Mouse (Mus musculus) kidney, embryonic 16.5 days (tissue): ENCODE data around the gene Rpl13a. TPM values are rescaled to one million over a fixed set of nuclear protein-coding genes. Genes with fewer than 3 reads are reported as not detected.
"Not testable (repeated sequence)": the region's sequence is repeated elsewhere in the genome, so short reads cannot be mapped to it uniquely, and the experiment has no call there.

ENCODE experiments used
- ATAC-seq: fragments of 200-750 bp; cut with Nextera tagmentation; 2 replicates; pipeline ENCODE4 v1.8.0; 2017; ENCODE audit warnings: moderate TSS enrichment; ENCODE audit not compliant: low FRiP score, low TSS enrichment
- H3K27ac ChIP-seq: fragments of 300-500 bp; sonication (generic); 2 replicates; pipeline ENCODE4 v1.5.1; 2014; ENCODE audit warnings: low read length
- H3K27me3 ChIP-seq: fragments of 300-500 bp; sonication (generic); 2 replicates; pipeline ENCODE4 v1.6.1; 2014; ENCODE audit warnings: low read length, control low read depth, mixed read lengths; ENCODE audit not compliant: insufficient read depth
- H3K36me3 ChIP-seq: fragments of 300-500 bp; sonication (generic); 2 replicates; pipeline ENCODE4 v1.6.1; 2014; ENCODE audit warnings: low read length, control low read depth, mixed read lengths; ENCODE audit not compliant: insufficient read depth
- H3K4me1 ChIP-seq: fragments of 300-500 bp; sonication (generic); 2 replicates; pipeline ENCODE4 v1.6.1; 2014; ENCODE audit warnings: low read length, control low read depth, mixed read lengths; ENCODE audit not compliant: insufficient read depth
- H3K4me2 ChIP-seq: fragments of 300-500 bp; sonication (generic); replicated peaks from 2 replicates; pipeline ENCODE4 v1.6.1; 2014; ENCODE audit warnings: low read depth, low read length
- H3K4me3 ChIP-seq: fragments of 300-500 bp; sonication (generic); 2 replicates; pipeline ENCODE4 v1.5.1; 2014; ENCODE audit warnings: mild to moderate bottlenecking, low read length
- H3K9ac ChIP-seq: fragments of 300-500 bp; sonication (generic); replicated peaks from 2 replicates; pipeline ENCODE4 v1.6.1; 2014; ENCODE audit warnings: low read length
- H3K9me3 ChIP-seq: fragments of 300-500 bp; sonication (generic); 2 replicates; pipeline ENCODE4 v1.6.1; 2016; ENCODE audit warnings: low read length, control low read depth
- WGBS: fragments of 180-500 bp; shearing (Covaris S2); extraction: QIAGEN DNeasy Blood & Tissue Kit; methylation state at CpG from one replicate; pipeline ENCODE4 v1.1.7; 2014; 5-methylcytosine and 5-hydroxymethylcytosine counted together
- polyA plus RNA-seq: library from polyadenylated mRNA; unstranded; fragments of >200 nt; fragmentation: Nextera tagmentation; extraction: Ambion mirVana; gene quantifications from 2 replicates; pipeline ENCODE4 v1.2.1, GENCODE M21; 2015

The Rpl13a gene
- polyA plus RNA-seq, 1 experiment from 2014 or later, result 1,083 TPM

DNA sequence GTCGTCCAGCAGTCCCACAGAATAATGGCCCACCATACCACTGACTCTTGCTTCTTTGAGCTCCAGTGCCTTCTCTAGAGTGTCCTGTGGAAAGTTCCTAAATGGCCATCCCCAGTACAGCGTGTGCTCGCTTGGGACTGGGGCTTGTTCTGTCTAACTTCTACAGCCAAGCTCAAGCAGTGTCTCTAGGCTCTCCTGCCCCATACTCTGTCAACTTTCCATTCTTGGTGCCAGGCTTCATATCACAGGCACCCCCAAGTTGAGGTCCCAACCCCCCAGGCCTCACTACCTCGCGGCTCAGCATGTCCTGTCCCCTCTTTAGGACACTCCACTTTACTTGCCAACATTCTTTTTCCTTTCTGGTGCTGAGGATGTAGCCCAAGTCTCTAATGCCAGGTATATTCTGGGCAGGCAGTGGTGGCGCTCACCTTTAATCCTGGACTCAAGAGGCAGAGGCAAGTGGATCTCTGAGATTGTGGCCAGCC, 31.8 kb upstream of the Rpl13a start:
- H3K36me3 ChIP-seq, result peaks cover 22% of the 10 kb centered on the region
- peaks cover 9% of the 10 kb centered on the region for H3K4me1 ChIP-seq
- no peaks in the 10 kb centered on the region for H3K9me3 ChIP-seq
- 93% methylated on average over 6 of the region's 6 CpGs for WGBS
- no peak overlapping the region for H3K4me3 ChIP-seq
- H3K27ac ChIP-seq, result no peak overlapping the region
- peaks cover 27% of the 10 kb centered on the region for H3K27me3 ChIP-seq
- ATAC-seq, result no peak
- H3K4me2 ChIP-seq, result no peak overlapping the region
- no peak overlapping the region for H3K9ac ChIP-seq

DNA sequence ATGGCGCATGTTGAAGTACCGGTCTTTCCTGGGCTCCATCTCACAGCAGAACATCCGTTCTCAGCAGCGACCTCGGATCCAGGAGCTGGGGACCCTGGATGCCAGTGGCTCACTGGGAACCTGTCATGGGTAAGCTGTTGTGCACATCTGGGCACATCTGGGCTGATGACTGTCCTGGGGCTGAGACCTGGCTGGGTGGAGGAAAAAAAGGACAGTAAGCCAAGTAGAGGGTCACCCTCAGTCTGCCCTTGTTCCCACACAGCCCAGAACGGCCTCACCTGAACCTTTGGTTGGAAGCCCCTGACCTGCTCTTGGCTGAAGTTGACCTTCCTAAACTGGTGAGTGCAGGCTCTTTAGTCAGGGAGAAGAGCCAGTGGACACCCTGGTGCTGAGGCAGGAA, 30.4 kb upstream of the Rpl13a start:
- Histone ChIP-seq H3K9me3 (no peaks in the 10 kb centered on the region), H3K27ac (no peak overlapping the region), H3K36me3 (peaks cover 22% of the 10 kb centered on the region), H3K4me2 (no peak overlapping the region), H3K27me3 (peaks cover 14% of the 10 kb centered on the region), H3K9ac (no peak overlapping the region), H3K4me3 (no peak overlapping the region), H3K4me1 (peaks cover 6% of the 10 kb centered on the region)
- 91% methylated on average over 6 of the region's 6 CpGs for WGBS
- ATAC-seq, result no peak

- Histone ChIP-seq H3K27ac (no peak overlapping the region), H3K9me3 (no peaks in the 10 kb centered on the region), H3K4me3 (no peak overlapping the region), H3K4me2 (no peak overlapping the region), H3K27me3 (no peaks in the 10 kb centered on the region), H3K9ac (no peak overlapping the region), H3K36me3 (peaks cover 22% of the 10 kb centered on the region), H3K4me1 (peaks cover 9% of the 10 kb centered on the region)
- ATAC-seq, result no peak
- 83% methylated on average over 14 of the region's 14 CpGs for WGBS
These were observed 28.9 kb upstream of the Rpl13a start for GRCm38 (mm10) chr7:45157459-45157858.

GRCm38 (mm10) chr7:45156206-45156605, 27.6 kb upstream of the Rpl13a start:
- Histone ChIP-seq H3K9me3 (no peaks in the 10 kb centered on the region), H3K27me3 (no peaks in the 10 kb centered on the region), H3K9ac (no peak overlapping the region), H3K27ac (no peak overlapping the region), H3K4me1 (peaks cover 15% of the 10 kb centered on the region), H3K36me3 (peaks cover 22% of the 10 kb centered on the region), H3K4me2 (no peak overlapping the region), H3K4me3 (no peak overlapping the region)
- 94% methylated on average over 15 of the region's 15 CpGs for WGBS
- ATAC-seq, result no peak

DNA sequence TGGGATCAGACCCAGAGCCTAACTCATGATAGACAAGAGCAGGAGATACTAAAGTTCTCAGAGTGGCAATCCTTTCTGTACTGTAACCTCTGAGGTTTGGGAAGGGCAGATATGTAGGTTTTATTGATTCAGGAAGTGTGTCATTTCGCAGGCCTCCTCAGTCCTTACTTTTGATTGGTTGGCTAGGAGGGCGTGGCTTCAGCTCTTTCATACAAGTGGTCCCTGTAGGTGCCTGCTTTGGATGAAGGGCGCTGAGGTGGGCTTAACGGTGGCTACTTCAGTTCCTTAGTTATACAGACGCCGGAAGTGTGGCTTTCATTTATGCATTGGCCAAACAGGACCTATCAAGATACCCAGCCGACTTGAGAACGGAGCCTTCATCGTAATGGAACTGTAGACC, 27.0 kb upstream of the Rpl13a start:
- peaks cover 22% of the 10 kb centered on the region for H3K4me1 ChIP-seq
- no peak overlapping the region for H3K4me3 ChIP-seq
- H3K27ac ChIP-seq, result no peak overlapping the region
- H3K9ac ChIP-seq, result no peak overlapping the region
- peaks cover 20% of the 10 kb centered on the region for H3K36me3 ChIP-seq
- H3K27me3 ChIP-seq, result no peaks in the 10 kb centered on the region
- H3K9me3 ChIP-seq, result no peaks in the 10 kb centered on the region
- no peak for ATAC-seq
- 86% methylated on average over 9 of the region's 9 CpGs for WGBS
- H3K4me2 ChIP-seq, result no peak overlapping the region

- Histone ChIP-seq H3K4me2 (peak overlapping the region; percentile 68), H3K9ac (peak overlapping the region; percentile 95)
- no peak for ATAC-seq
These were observed 26.5 kb upstream of the Rpl13a start for GRCm38 (mm10) chr7:45154993-45155514.

GRCm38 (mm10) chr7:45154096-45154992, 25.8 kb upstream of the Rpl13a start, which contains the start of the genes Pih1d1 and Aldh16a1:
Gene Pih1d1, plus strand, starts transcription at chr7:45154303.
Gene Aldh16a1, minus strand, starts transcription at chr7:45154584.
- Histone ChIP-seq H3K27ac (peak within 1 kb of the TSS; percentile 98), H3K36me3 (peaks cover 9% of the 10 kb centered on the region; the same call in 1 of the 2 replicates), H3K4me1 (peaks cover 30% of the 10 kb centered on the region), H3K9ac (peak within 1 kb of the TSS; percentile 95), H3K4me3 (peak within 1 kb of the TSS; percentile 77), H3K4me2 (peak within 1 kb of the TSS; percentile 68), H3K27me3 (no peaks in the 10 kb centered on the region), H3K9me3 (no peaks in the 10 kb centered on the region)
- peak; percentile 94 for ATAC-seq
- 3% methylated on average over 69 of the region's 69 CpGs for WGBS

More at GRCm38 (mm10) chr7:45154993-45155514, 26.5 kb upstream of the Rpl13a start:
- Histone ChIP-seq H3K27ac (no peak overlapping the region), H3K27me3 (no peaks in the 10 kb centered on the region), H3K4me3 (peak overlapping the region; percentile 77), H3K36me3 (peaks cover 15% of the 10 kb centered on the region), H3K4me1 (peaks cover 27% of the 10 kb centered on the region), H3K9me3 (no peaks in the 10 kb centered on the region)
- 76% methylated on average over 12 of the region's 12 CpGs for WGBS

DNA sequence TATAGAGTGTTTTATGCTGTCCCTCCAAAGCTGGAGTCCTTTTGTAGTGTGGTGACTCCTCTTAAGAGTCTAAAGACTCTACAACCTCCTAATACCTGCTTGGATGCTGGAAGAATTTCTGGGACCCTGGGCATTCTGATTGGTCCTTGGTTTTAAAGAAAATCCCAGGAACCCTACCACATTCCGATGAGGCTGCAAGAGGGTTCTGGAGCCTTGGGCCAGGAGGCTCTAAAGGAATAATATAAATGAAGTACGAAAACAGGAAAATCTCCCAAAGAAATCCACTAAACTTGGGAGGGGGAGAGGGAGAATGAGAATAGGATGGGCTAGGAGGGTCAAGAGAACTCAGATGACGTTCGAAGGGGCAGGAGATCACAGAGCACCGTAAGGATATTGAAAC, 25.0 kb upstream of the Rpl13a start:
- no peaks in the 10 kb centered on the region for H3K9me3 ChIP-seq
- peak overlapping the region; percentile 95 for H3K9ac ChIP-seq
- WGBS, result 3% methylated on average over 5 of the region's 5 CpGs
- H3K4me3 ChIP-seq, result peak overlapping the region; percentile 77
- H3K27ac ChIP-seq, result peak overlapping the region; percentile 98
- H3K36me3 ChIP-seq, result 0 out of 2 replicates have a peak, but pooled peaks cover 3% of the 10 kb centered on the region
- peak overlapping the region; percentile 68 for H3K4me2 ChIP-seq
- ATAC-seq, result no peak
- peaks cover 30% of the 10 kb centered on the region for H3K4me1 ChIP-seq
- H3K27me3 ChIP-seq, result no peaks in the 10 kb centered on the region

DNA sequence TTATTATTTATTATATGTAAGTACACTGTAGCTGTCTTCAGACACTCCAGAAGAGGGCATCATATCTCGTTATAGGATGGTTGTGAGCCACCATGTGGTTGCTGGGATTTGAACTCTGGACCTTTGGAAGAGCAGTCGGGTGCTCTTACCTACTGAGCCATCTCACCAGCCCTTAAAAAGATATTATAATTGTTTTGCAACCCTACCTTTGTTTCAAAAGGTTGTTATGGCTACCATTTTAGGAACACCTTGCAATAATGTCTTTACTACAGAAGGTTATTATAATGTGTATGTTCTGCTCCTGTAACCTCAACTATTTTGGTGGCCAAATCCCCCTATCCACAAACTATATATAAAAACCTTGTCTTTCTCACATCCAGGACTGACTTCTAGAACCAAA, 24.5 kb upstream of the Rpl13a start:
- peaks cover 34% of the 10 kb centered on the region for H3K4me1 ChIP-seq
- WGBS, result 96% methylated on average over 2 of the region's 2 CpGs
- H3K9ac ChIP-seq, H3K36me3 ChIP-seq, H3K9me3 ChIP-seq, H3K27me3 ChIP-seq, ATAC-seq, H3K27ac ChIP-seq, H3K4me3 ChIP-seq: not testable (repeated sequence)
- H3K4me2 ChIP-seq, result peak overlapping the region; percentile 68; the same call in 1 of the 2 replicates
